Mouse (Mus musculus) ovary, postnatal 10 days (tissue): ENCODE measurements around the gene Syndig1.

Experiments
- DNase-seq: peaks from one replicate; pipeline ENCODE4 v3.0.0; 2022; ENCODE audit warnings: low spot score

Syndig1 gene

DNA sequence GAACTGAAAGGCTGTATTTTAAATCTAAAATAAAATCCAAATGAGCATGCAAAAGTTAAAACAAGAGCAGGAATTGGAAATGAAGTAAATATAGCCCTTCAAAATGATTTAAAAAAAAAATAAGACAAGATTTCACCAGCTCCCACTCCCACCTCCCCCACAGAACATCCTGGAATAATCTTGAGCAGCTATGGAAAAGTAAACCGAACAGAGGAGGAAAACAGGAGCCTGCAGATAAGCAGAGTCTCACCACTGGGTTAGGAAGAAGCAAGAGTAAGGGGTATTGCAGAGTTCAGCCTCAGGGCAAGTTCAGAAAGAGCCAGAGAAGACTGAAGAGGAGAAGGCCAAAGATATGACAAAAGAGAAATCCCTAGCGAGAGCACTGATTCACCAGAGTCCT lies 48.9 kb downstream of the Syndig1 start:
- DNase-seq: no peak

DNA sequence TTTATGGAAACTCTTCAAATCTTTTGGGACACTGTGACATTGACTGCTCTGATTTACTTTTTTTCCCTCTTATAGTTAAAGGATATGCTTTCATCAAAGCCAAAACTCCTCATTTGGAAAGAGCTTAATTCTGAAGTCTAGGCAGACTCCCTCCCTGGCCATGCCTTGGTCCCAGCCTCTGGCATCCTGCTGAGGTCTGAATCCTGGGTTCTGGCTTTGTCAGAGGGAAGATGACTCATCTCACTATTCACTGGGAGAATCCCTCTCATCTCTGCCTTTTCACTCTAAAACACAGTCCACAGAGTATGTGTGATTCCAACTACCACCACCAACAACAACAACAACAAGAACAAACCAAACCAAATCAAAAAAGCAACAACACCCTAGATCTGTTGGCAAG lies 58.6 kb downstream of the Syndig1 start:
- no peak for DNase-seq

GRCm38 (mm10) chr2:149891647-149892046 lies 62.6 kb downstream of the Syndig1 start:
- no peak for DNase-seq

DNA sequence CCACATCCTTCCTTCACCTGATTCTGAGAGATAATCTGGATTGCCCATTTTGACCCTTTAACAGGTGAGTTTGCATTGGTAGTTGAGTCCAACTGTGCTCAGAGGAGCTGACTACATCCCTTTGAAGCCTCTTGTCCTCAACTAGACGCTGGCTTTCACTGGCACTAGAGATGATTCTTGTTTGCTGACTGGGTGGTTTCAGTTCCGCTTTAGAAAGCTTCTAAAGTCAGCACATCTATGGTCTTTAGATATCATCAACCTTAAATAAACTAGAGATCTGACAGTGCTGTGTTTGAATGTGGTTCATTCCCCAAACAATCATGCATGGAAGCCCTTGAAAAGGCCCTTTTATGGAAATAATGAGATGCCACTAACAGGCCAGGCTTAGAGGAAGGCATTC lies 67.3 kb downstream of the Syndig1 start:
- DNase-seq: no peak

DNA sequence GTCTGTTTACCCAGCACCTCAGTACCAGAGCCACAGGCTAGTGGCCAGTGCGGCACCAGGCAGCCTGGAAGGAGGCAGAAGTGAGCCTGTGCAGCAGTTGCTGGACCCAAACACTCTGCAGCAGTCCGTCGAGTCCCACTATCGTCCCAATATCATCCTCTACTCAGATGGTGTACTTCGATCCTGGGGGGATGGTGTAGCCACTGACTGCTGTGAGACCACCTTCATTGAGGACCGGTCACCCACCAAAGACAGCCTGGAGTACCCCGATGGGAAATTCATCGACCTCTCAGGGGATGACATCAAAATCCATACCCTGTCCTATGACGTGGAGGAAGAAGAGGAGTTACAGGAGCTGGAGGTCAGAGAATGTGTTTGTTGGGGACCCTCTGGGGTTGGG lies 70.6 kb downstream of the Syndig1 start:
- DNase-seq: no peak

GRCm38 (mm10) chr2:149900606-149901005 lies 71.6 kb downstream of the Syndig1 start:
- DNase-seq: no peak

DNA sequence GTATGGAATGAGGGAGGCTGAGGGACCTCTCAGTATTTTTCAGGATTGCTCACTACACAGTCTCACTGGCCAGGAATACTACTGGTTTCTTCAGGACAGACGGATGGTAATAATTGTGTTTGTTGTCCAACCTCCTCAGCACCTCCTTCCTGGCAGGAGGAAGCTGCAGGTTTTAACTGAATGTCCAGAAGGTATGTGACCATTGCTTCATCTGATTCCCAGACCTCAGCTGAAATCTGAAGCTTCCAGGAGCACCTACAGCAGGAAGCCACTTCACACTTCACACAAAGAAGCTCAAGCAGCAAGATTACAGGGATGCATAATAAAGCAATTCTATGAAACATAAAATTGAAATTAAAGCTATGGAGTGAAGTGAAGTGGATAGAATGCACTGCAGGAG lies 75.4 kb downstream of the Syndig1 start:
- DNase-seq: no peak

GRCm38 (mm10) chr2:149906694-149907093 lies 77.7 kb downstream of the Syndig1 start:
- DNase-seq: no peak

GRCm38 (mm10) chr2:149917162-149917561 lies 88.2 kb downstream of the Syndig1 start:
- no peak for DNase-seq

DNA sequence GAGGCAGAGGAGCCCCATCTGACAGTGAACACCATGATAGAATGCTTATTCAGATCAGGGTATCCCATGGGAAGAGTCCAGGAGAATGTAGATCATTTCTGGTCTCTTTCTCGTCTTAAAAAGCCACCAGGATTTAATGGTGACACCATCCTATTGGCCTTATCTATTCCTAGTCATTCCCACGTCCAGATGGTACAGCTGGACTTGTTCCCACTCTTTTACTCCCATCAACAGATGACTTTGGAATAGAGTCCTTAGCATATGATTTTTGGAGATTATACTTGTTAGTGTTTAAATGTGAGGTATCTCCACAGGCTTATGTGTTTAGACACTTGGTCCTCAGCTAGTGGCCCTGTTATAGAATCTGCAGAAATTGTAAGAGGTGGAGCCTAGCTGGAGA lies 94.5 kb downstream of the Syndig1 start:
- no peak for DNase-seq

GRCm38 (mm10) chr2:149925911-149926310 lies 96.9 kb downstream of the Syndig1 start:
- DNase-seq: no peak

- DNase-seq: no peak
Measured at GRCm38 (mm10) chr2:149927001-149927400, 98.0 kb downstream of the Syndig1 start.

- DNase-seq: no peak
Measured at GRCm38 (mm10) chr2:149927481-149927880, 98.5 kb downstream of the Syndig1 start.

- DNase-seq: no peak
Measured at GRCm38 (mm10) chr2:149929986-149930385, 101.0 kb downstream of the Syndig1 start.

DNA sequence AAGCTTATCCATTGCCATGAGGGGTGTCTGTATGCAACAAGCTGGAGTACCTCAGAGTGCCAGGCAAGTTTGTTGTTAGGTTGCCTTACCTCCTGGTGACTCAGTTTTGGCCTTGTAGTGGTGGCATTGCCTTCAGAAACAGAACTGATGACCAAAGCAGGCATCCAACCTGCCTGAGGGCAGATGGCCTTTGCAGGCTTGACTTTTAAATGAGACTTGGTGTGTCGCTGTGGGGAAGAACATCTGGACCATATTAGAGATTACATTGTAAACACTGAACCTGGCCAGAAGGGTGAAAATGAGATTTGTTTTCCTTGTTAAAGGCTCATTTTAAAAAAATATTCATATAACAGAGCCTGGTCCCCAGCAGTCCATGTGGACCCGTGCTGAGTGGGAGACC lies 102.1 kb downstream of the Syndig1 start:
- no peak for DNase-seq

DNA sequence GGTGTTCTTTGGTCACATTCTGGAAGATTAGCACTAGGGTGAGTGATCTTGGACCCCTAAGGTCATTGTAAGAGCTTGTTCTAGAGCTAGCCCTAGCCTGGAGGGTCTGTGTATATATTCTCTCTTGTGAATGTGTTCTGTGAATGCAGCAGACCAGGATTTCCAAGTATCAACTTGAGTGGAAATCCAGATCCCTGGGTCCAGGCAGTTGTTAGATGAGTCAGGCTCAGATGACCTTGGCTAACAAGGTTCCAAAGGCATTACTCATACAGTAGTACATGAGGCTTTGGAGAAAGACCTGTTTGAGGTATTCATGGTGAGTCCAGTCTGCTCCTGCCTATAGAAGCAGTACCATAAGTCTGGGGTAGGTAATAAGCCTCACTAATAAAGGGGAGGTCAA lies 103.1 kb downstream of the Syndig1 start:
- DNase-seq: no peak

DNA sequence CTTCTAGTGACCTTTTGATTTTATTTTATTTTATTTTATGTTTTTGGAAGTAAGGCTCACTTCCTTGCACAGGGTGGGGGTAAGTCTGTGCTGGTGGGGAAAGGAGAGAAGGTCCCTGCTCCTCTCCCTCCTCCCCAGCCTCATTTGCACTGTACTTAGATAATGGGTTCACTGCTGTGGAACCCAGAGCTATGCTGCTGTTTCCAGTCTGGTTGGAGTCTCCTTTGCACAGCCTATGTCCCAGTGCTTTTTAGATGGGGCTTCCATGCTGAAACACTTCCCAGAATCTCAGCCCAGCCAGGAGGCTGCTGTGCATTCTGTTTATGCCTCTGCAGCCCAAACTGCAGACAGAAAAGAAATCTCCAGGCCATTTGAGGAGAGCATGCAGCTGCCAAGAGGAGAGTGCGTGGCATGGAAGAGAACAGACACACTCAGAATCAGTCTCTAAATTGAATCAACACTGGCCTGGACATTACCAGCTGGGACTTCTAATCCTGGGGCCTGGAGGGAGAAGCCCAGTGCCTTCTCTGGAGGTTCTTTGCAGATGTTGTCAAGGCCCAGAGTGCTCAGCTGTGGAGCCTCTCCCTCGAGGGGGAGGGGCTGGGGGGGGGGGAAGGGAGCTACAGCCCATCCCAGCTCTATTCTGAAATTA lies 104.4 kb downstream of the Syndig1 start:
- DNase-seq: no peak

DNA sequence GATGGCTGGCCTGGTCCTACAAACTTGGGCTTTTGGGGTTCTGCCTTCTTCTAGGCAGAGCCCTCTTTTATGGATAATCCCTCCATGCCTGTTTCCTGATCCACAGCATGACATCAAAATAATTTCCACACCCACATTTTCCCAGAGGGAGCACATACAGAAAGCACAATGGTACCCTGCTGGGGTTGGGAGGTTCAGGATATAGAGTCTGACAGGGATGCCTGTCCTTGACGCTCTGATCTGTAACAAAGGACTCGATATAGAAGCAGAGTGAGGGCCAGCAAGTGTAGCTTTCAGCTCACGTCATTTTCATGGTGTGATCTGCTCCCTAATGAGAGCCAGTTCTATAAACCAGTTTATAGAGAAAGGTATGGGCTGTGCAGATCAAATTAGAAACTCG lies 105.1 kb downstream of the Syndig1 start:
- no peak for DNase-seq

DNA sequence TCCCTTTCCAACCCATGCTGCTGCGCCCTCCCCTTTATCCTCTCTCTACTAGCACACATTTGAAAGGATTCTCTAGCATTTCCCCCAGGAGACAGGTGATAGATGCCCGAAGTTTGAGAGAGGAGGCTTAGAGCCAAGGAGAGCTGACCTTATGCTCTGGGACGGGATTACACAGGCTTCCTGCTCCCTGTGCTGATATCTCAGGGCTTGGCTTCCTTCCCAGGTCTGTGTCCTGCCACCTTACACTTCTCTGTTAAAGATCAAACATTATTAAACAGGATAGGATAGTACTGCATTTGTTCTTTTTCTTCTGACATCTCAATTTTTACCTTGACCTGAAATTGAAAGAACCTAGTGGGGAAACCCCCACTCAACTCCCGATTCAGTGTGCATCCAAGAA lies 109.8 kb downstream of the Syndig1 start:
- DNase-seq: no peak

GRCm38 (mm10) chr2:149939586-149939985 lies 110.6 kb downstream of the Syndig1 start:
- no peak for DNase-seq

GRCm38 (mm10) chr2:149950641-149951040 lies 121.6 kb downstream of the Syndig1 start:
- DNase-seq: no peak

DNA sequence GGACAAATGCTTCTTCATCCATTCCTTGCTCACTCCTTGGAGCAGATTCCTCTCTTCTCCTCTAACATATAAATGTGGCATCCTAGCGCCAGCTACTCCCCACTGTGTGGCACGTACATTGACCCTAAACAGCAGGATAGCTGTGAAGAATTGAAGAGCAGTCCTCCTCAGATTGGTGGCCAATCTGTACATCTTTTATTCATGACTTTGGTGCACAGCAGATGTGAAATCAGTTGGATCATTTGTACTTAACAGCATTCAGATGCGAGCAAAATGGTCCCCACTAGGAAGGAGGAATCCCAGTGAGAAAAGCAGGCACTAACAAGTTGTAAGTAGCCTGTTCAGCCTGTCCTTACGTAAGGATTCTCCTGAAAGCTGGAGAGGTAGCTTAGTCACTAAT lies 142.0 kb downstream of the Syndig1 start:
- DNase-seq: no peak

DNA sequence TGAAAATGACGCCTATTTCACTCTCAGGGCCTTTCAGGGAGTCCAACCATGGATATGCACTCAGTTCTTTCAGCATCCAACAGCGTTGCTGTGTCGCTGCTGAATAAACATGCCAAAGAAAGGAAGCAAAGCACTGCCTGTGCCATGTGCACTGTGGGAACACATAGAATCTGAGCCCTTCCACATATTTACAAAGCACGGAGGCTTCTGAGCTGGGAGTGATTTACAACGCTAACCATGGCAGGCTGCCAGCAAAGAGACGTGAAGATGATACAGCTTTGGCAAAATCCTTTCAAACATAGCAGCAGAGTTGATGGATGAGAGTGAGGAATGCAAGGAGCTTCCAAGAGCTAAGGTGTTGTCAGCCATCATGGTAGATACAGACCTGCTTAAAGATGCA lies 144.6 kb downstream of the Syndig1 start:
- no peak for DNase-seq

DNA sequence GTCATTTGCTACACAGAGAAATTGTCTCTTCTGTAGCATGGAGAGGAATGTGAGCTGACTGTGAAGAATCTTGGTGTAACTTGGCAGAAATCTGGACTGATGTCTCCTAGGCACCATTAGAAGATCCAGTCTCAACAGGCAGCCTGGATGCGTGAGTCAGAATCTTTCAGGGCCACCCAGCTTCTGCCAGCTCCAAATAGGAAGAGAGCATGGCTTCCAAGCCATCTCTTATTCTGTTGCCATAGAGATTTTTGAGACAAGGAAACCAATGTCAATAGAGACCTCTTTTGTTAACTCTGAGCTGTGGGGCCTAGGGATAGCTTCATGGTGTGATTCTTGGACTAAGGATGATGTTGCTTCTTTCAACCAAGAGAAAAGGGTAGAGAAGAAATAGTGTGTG lies 151.4 kb downstream of the Syndig1 start:
- no peak for DNase-seq

GRCm38 (mm10) chr2:149982466-149982865 lies 153.5 kb downstream of the Syndig1 start:
- no peak for DNase-seq
